Mouse (Mus musculus) lung, embryonic 16.5 days (tissue): ENCODE data around the gene Aif1. TPM values are rescaled to one million over a fixed set of nuclear protein-coding genes. Genes with fewer than 3 reads are reported as not detected.

Experiments used
- ATAC-seq: fragments of 200-750 bp; cut with Nextera tagmentation; 2 replicates; pipeline ENCODE4 v1.8.0; 2017; ENCODE audit warnings: low read depth, mild to moderate bottlenecking, moderate library complexity
- H3K27ac ChIP-seq: fragments of 300-500 bp; sonication (generic); 2 replicates; pipeline ENCODE4 v1.5.1; 2014; ENCODE audit warnings: mild to moderate bottlenecking, control low read depth, low read length
- H3K27me3 ChIP-seq: fragments of 300-500 bp; sonication (generic); 2 replicates; pipeline ENCODE4 v1.6.1; 2014; ENCODE audit warnings: low read depth, low read length, mixed read lengths; ENCODE audit not compliant: control insufficient read depth, insufficient read depth
- H3K36me3 ChIP-seq: fragments of 300-500 bp; sonication (generic); 2 replicates; pipeline ENCODE4 v1.6.1; 2014; ENCODE audit warnings: low read length; ENCODE audit not compliant: control insufficient read depth, insufficient read depth
- H3K4me1 ChIP-seq: fragments of 300-500 bp; sonication (generic); replicated peaks from 2 replicates; pipeline ENCODE4 v1.6.1; 2014; ENCODE audit warnings: low read length, mixed read lengths; ENCODE audit not compliant: control insufficient read depth, insufficient read depth
- H3K4me2 ChIP-seq: fragments of 300-500 bp; sonication (generic); 2 replicates; pipeline ENCODE4 v1.6.1; 2014; ENCODE audit warnings: low read depth, low read length, control low read depth
- H3K4me3 ChIP-seq: fragments of 300-500 bp; sonication (generic); 2 replicates; pipeline ENCODE4 v1.5.1; 2014; ENCODE audit warnings: mild to moderate bottlenecking, low read length, control low read depth
- H3K9ac ChIP-seq: fragments of 300-500 bp; sonication (generic); 2 replicates; pipeline ENCODE4 v1.6.1; 2014; ENCODE audit warnings: low read length, control low read depth
- H3K9me3 ChIP-seq: fragments of 300-500 bp; sonication (generic); 2 replicates; pipeline ENCODE4 v1.6.1; 2016; ENCODE audit warnings: low read length; ENCODE audit not compliant: control insufficient read depth
- WGBS: fragments of 180-500 bp; shearing (Covaris S2); extraction: QIAGEN DNeasy Blood & Tissue Kit; methylation state at CpG from one replicate; pipeline ENCODE4 v1.1.7; 2014; 5-methylcytosine and 5-hydroxymethylcytosine counted together
- polyA plus RNA-seq: library from polyadenylated mRNA; unstranded; fragments of >200 nt; fragmentation: Nextera tagmentation; extraction: Ambion mirVana; gene quantifications from 2 replicates; pipeline ENCODE4 v1.2.1, GENCODE M21; 2015

The Aif1 gene
- polyA plus RNA-seq, 1 experiment from 2014 or later, result 7.3 TPM

DNA sequence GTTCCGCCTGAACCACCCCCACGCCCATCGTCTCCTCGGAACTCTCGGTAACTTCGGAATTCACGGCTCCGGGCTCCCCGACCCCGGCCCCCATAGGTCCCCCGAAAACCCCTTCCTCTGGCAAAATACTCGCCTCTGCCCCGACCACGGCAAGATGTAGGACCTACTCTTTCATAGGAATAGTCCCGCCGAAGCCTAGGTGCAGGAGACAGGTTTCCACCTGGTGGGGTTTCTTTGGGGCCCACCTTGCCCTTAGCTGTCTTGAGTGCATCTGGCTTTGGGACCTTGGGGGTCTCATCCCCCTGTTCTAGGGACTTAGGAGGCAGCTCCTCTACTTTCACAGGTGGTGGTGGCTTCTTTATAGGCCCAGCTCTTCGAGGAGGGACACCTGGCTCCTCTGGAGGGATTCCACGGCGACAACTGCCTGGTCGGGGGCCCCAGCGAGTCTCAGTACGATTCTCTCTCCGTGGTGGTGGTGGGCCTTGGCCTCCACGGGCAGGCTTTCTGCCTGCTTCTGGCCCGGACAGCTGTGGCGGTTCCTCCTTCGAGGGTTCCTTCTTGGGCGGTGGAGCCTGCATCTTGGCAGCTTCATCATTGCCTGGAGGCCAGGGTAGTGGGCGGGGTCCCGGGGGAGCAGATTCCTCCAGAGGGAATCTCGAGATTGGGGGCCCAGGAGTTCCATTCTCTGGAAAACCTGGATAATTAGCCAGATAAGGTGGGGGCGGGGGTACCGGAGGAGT is 19.2 kb downstream of the Aif1 start:
- peaks cover 97% of the 10 kb centered on the region for H3K36me3 ChIP-seq
- no peak for ATAC-seq
- H3K27me3 ChIP-seq, result no peaks in the 10 kb centered on the region
- H3K4me2 ChIP-seq, result no peak overlapping the region
- 89% methylated on average over 33 of the region's 33 CpGs for WGBS
- H3K4me1 ChIP-seq, result no peaks in the 10 kb centered on the region
- no peaks in the 10 kb centered on the region for H3K9me3 ChIP-seq
- no peak overlapping the region for H3K9ac ChIP-seq
- H3K4me3 ChIP-seq, result no peak overlapping the region
- no peak overlapping the region for H3K27ac ChIP-seq

DNA sequence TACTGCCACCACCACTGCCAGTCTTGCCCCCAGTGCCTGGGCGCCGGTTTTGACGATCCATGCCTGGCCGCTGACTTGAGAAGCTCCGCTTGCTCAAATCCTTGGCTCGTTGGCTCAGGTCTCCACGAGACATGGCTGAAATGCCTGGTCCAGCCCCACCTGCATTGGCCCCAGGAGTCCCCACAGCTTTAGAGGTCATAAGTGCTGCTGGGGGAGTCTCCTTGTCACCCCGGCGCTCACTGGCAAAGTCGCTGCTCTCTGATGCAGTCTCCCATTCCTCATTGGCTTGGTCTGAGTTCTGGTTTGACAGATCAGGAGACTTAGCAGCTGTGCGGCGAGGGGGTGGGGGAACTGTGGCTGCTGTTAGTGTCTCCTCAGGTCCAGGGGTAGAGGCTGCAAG is 20.4 kb downstream of the Aif1 start:
- Histone ChIP-seq H3K27me3 (no peaks in the 10 kb centered on the region), H3K9ac (no peak overlapping the region), H3K9me3 (no peaks in the 10 kb centered on the region), H3K4me2 (no peak overlapping the region), H3K27ac (no peak overlapping the region), H3K4me1 (no peaks in the 10 kb centered on the region), H3K36me3 (peaks cover 95% of the 10 kb centered on the region), H3K4me3 (no peak overlapping the region)
- ATAC-seq, result no peak
- WGBS, result 89% methylated on average over 12 of the region's 12 CpGs

DNA sequence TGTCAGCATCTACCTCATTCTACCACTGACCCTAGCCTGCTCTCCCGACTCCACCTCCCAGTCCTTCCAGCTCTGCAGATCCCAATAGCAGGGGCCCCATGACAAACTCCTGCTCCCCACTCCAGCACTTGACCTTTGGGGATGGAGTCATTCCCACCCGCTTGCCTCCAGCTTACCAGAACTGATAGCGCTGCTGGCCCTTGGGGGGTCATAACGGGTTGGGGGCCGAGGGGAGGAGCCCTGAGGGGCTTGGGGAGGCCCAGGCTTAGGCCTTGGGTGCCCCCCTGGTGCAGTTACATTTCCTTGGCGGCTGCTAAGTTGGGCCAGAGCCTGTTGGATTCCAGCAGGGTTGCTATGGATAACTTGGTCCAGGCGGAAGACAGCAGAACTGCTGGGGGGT is 21.3 kb downstream of the Aif1 start:
- H3K9ac ChIP-seq, result no peak overlapping the region
- H3K27ac ChIP-seq, result no peak overlapping the region
- H3K4me3 ChIP-seq, result no peak overlapping the region
- no peak for ATAC-seq
- no peaks in the 10 kb centered on the region for H3K4me1 ChIP-seq
- H3K9me3 ChIP-seq, result no peaks in the 10 kb centered on the region
- 79% methylated on average over 7 of the region's 7 CpGs for WGBS
- no peak overlapping the region for H3K4me2 ChIP-seq
- no peaks in the 10 kb centered on the region for H3K27me3 ChIP-seq
- H3K36me3 ChIP-seq, result peaks cover 95% of the 10 kb centered on the region

DNA sequence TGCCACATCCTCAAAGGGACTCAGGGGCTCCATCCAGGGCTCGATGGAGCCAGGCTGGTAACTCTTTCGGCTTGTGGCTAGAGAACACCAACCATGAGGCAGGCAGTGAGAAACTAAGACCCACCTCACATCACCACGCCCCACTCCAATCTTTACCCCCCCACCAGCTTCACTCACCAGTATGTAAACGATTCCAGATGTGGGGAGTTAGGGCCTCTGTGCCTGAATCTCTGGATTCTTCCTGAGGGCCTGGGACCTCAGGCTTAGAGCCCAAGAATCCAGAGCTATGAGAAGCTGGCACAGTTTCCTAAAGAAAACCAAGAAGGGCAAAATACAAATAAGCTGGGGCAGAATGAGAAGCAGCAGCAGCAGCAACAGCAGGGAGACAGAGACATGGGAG is 21.9 kb downstream of the Aif1 start:
- no peak overlapping the region for H3K27ac ChIP-seq
- H3K4me2 ChIP-seq, result no peak overlapping the region
- H3K4me1 ChIP-seq, result no peaks in the 10 kb centered on the region
- 86% methylated on average over 4 of the region's 4 CpGs for WGBS
- no peak for ATAC-seq
- no peak overlapping the region for H3K4me3 ChIP-seq
- H3K36me3 ChIP-seq, result peaks cover 94% of the 10 kb centered on the region
- H3K9ac ChIP-seq, result no peak overlapping the region
- H3K27me3 ChIP-seq, result no peaks in the 10 kb centered on the region
- no peaks in the 10 kb centered on the region for H3K9me3 ChIP-seq

DNA sequence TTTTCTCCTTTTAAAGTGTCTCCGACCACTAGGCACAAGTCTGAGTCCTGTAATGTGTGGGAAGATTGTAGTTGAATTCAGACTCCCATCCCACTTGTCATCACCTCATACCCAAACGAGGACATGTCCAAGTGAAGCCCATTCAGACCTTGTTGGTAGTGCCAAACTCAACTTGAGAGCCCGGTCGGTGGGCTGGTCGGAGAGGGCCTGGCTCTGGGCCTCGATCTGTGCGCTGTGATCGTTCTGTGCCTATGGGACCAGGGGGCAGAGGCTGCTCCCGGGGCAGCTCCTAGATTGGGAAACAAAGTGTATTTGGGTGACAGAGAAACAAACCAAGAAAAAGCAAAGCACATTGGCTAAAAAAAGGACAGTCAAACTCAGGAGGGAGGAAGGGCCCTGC is 22.8 kb downstream of the Aif1 start:
- no peak overlapping the region for H3K27ac ChIP-seq
- ATAC-seq, result no peak
- H3K27me3 ChIP-seq, result no peaks in the 10 kb centered on the region
- H3K4me1 ChIP-seq, result no peaks in the 10 kb centered on the region
- no peaks in the 10 kb centered on the region for H3K9me3 ChIP-seq
- H3K4me2 ChIP-seq, result no peak overlapping the region
- H3K4me3 ChIP-seq, result no peak overlapping the region
- no peak overlapping the region for H3K9ac ChIP-seq
- 82% methylated on average over 9 of the region's 9 CpGs for WGBS
- peaks cover 89% of the 10 kb centered on the region for H3K36me3 ChIP-seq

DNA sequence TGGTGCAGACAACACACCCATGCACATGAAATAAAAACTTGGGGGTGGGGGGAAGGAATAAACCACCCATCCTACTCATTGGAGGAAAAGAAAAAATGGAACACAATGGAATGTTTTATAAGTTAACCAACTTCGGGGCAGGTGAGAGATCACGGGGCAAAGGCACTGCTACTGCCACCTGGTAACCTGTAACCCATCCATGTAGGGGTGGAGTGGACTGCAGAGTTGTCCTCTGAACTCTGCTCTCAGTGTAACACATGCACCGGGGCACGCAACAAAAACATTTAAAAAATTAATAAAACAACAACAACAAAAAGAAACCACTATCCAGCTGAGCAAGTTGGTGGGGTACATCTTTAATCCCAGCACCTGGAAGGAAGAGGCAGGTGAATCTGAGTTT is 23.7 kb downstream of the Aif1 start:
- Histone ChIP-seq H3K4me2 (no peak overlapping the region), H3K27me3 (no peaks in the 10 kb centered on the region), H3K27ac (no peak overlapping the region), H3K4me1 (no peaks in the 10 kb centered on the region), H3K36me3 (peaks cover 88% of the 10 kb centered on the region), H3K9me3 (no peaks in the 10 kb centered on the region), H3K4me3 (no peak overlapping the region), H3K9ac (no peak overlapping the region)
- ATAC-seq, result no peak
- WGBS, result 91% methylated on average over 4 of the region's 4 CpGs

DNA sequence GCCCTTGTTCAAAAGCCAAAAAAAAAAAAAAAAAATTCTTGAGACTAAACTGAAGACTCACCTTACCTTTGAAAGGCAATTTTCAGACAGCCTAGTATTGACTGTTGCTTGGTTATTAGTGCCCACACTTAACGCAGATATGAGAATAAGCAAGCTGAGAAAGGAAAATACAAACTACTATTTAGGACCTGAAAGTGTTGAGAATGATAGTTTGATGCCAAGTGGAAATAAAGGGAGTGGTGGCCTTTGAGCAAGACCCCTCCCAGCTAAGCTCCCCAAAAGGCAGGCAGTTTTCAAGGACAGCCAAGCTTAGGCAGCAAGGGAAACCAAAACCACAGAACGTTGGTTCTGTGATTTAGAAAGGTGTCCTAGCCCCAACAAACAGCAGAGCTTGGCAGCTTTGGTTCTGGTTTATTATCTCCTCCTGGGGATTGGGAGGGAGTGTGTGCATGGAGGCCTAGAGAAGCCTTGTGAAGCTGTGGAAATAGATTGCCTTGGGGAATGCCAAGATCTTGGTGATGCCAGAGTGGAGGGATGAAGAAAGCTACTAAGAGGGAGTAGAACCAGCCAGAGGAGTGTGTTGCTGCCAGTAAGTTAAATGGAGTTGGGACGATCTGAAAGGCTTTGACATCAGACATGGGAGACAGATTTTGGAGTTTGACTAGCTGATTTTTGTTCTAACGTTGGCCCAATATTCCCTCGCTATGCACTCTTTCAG is 27.8 kb downstream of the Aif1 start:
- no peak for ATAC-seq
- Histone ChIP-seq H3K4me3 (no peak overlapping the region), H3K9ac (no peak overlapping the region), H3K27me3 (no peaks in the 10 kb centered on the region), H3K4me1 (no peaks in the 10 kb centered on the region), H3K27ac (no peak overlapping the region), H3K36me3 (peaks cover 85% of the 10 kb centered on the region), H3K9me3 (no peaks in the 10 kb centered on the region), H3K4me2 (no peak overlapping the region)
- 63% methylated on average over 5 of the region's 5 CpGs for WGBS

DNA sequence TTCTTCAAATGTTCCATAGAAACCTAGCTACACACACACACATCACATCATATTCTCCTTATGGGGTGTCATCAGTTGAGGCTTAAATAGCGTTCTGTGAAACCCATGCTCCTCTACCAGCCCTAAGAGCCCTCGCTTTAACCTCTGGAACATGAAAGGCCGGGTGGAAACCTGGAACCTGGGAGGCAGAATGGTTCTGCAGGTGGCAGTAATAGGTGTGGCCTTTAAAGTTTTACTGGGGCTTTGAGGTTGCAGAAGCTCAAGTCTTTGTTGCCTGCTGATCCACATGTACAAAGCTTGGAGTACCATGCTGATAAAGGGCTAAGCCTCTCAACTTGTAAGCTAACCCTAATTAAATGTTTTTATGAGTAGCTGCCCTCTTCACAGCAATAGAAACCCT is 28.5 kb downstream of the Aif1 start:
- 54% methylated on average over 3 of the region's 3 CpGs for WGBS
- no peaks in the 10 kb centered on the region for H3K4me1 ChIP-seq
- no peak for ATAC-seq
- no peaks in the 10 kb centered on the region for H3K27me3 ChIP-seq
- no peak overlapping the region for H3K4me3 ChIP-seq
- H3K36me3 ChIP-seq, result peaks cover 85% of the 10 kb centered on the region
- no peak overlapping the region for H3K4me2 ChIP-seq
- no peaks in the 10 kb centered on the region for H3K9me3 ChIP-seq
- H3K27ac ChIP-seq, result no peak overlapping the region
- no peak overlapping the region for H3K9ac ChIP-seq

DNA sequence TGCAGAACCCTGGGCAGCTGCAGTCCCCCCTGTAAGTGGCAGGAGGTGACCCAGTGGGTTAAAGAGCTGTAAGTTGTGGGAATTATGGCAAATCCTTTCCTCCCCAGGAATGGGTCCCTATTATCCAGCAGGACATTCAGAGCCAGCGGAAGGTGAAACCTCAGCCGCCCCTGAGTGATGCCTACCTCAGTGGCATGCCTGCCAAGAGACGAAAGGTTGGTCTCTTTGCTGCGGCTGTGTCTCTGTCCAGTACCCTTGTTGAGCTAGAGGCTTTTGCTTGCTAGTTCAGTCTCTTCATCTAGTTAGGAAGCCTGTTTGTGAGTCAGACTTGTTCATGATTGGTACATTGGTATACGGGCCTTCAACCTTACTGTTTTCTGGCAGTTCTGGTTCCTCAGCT is 29.7 kb downstream of the Aif1 start:
- Histone ChIP-seq H3K4me1 (no peaks in the 10 kb centered on the region), H3K27ac (no peak overlapping the region), H3K4me3 (no peak overlapping the region), H3K27me3 (no peaks in the 10 kb centered on the region), H3K9me3 (no peaks in the 10 kb centered on the region), H3K36me3 (peaks cover 86% of the 10 kb centered on the region), H3K4me2 (no peak overlapping the region), H3K9ac (no peak overlapping the region)
- no peak for ATAC-seq
- 84% methylated on average over 5 of the region's 5 CpGs for WGBS
